Mouse (Mus musculus) kidney, postnatal 36 days (tissue): ENCODE measurements around the gene Enah.

Experiments used
- DNase-seq, 2 experiments: peaks; one replicate each; pipeline ENCODE4 v3.0.0; 2021 to 2022; ENCODE audit warnings: mixed read lengths in 2 of 2

Gene Enah

DNA sequence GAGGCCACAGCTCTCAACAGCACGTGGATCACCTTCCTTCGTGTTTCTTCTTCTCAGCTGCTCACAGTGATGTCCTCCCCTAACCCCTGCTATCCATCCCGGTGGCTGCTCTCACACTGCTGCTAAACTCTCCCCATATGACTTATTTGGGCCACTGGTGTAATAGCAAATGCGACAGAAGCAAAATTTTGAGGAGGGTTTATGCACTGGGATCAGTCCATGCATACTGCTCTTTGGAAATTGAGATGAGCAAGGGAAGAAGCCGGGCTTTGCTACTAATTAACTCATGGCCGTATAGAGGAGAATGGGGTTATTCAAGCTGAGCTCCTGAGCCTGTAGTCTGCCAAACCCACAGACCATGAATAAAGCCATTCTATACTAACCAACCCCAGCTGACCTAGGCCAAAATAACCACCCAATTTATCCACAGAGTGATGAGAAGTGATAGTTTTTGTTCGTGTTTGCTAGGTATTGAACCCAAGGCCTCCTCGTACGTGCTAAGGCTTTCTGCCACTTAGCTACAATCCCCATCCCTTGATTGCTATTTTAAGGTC, 7.7 kb upstream of the Enah start:
- DNase-seq: no peak

- DNase-seq: no peak
Observed at GRCm38 (mm10) chr1:182026821-182027220, 7.0 kb upstream of the Enah start.

- no peak for DNase-seq
Observed at GRCm38 (mm10) chr1:182026120-182026519, 6.3 kb upstream of the Enah start.

GRCm38 (mm10) chr1:182021691-182022299, 2.0 kb upstream of the Enah start:
- DNase-seq: peak; percentile 40 to 55

- DNase-seq: peak; percentile 35 to 45
Observed at GRCm38 (mm10) chr1:182020831-182021460, 1.2 kb upstream of the Enah start.

GRCm38 (mm10) chr1:182019266-182019925, 394 bp downstream of the Enah start:
- peak; percentile 3 to 44 for DNase-seq

DNA sequence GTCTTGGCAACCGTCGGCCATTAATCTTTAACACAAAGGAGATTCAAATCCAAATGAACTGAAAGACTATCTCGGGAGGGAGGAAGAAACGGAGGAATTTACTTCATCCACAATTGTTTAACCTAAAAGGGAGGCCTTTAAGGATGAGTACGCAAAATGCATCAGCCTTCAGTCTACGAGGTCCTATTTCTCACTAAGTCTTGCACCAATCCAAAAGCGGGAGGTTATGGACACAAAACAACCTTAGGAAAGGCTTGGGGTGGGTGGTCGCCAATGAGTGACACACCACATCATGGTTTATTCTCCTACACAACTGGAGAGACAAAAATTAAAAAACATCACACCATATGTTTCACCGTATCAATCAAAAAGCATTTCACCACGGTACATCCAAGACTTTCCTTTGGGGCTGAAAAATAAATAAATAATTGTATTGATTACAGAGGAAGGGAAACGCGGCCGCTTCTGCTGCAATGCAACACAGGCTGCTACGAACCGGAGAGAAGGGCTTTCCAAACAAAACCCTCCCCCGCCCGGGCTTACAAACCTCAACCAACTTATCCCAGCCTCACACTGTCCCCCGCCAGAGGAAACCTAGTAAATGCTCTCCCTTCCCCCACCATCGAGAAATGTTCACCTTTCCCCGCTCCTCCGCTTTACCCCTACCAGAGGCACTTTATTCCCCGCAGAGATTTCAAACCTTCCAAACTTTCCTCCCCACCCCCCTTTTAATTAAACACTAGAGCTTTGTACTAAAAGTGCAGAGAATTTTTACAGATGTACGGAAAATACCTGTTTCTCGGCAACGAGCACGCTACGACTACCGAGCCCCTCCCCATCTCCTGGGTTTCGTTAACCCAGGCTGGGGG, 1.2 kb downstream of the Enah start:
- peak; percentile 35 to 55 for DNase-seq

GRCm38 (mm10) chr1:182005831-182006230, 14.0 kb downstream of the Enah start:
- no peak for DNase-seq

DNA sequence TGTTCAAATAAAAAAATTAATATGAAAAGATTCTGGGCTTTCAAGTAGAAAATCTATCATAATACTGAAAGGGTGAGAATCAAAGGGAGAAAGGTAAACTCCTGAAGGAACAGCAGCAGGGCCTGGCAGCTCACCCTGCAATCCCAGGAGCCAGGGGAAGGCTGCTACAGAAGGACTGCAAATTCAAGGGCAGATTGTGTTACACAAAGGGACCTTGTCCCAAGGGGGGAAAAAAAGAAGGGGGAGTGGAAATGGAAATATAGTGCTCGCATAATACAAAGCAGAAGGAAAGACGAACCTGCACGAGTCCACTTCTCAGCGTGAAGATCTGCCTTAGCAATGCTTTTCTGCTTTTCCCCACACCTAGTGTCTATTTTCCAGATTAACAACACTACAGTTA, 21.1 kb downstream of the Enah start:
- DNase-seq: no peak

GRCm38 (mm10) chr1:181997791-181998190, 22.0 kb downstream of the Enah start:
- peak; percentile 20 to 49 for DNase-seq

- no peak for DNase-seq
Observed at GRCm38 (mm10) chr1:181993597-181993996, 26.2 kb downstream of the Enah start.

DNA sequence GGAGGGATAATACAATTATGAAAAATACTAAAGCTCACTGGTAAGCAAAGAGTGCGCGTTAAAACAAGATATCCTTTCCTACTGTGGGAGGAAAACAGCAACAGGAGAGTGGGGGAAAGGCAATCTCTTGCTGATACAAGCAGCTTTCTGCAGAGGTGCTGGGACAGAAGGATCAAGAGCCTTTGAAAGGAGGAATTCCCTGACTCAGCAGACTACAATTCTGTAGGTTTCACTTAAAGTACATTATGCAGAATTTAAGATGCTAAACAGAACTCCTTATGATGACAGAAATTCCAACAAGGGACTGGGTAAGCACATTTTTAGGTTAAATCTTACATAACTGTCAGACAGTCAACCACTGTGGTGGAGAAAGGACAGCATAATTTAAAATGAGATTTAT, 31.4 kb downstream of the Enah start:
- no peak for DNase-seq

DNA sequence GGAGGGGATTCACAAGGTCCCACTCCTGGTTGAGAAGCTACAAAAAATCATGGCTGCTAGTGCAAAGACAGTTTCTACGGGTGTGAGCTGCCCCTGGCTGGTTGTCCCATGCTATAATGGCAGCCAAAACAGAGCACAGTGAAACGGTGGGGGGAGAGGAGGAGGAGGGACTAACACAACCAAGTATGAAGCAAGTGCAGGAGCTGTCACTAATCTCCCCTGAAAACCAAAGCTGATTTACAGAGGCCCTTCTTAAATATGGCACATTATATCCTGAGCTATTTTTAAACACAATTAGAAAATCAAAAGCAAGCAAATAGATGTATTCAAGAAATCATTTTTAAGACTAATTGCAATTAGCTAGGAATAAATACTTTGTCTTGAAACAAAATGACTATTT, 32.6 kb downstream of the Enah start:
- no peak for DNase-seq

DNA sequence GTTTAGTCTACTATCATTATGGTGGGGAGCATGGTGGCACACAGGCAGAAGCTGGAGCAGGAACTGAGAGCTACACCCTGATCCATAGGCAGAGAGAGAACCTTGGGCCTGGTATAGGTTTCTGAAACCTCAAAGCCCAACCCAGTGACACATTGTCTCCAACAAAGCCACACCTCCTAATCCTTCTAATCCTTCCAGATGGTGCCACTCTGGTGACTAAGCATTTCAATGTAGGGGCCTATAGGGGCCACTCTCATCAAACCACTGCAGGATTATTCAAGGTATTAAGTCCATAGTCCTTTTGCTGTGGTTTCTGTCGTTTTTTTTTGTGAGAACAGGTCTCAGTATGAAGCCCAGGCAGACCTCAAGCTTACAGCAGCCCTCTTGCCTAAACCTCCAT, 33.9 kb downstream of the Enah start:
- DNase-seq: no peak

GRCm38 (mm10) chr1:181984811-181985210, 35.0 kb downstream of the Enah start:
- DNase-seq: no peak

GRCm38 (mm10) chr1:181980017-181980719, 39.6 kb downstream of the Enah start:
- no peak for DNase-seq

GRCm38 (mm10) chr1:181975510-181975909, 44.3 kb downstream of the Enah start:
- no peak for DNase-seq

DNA sequence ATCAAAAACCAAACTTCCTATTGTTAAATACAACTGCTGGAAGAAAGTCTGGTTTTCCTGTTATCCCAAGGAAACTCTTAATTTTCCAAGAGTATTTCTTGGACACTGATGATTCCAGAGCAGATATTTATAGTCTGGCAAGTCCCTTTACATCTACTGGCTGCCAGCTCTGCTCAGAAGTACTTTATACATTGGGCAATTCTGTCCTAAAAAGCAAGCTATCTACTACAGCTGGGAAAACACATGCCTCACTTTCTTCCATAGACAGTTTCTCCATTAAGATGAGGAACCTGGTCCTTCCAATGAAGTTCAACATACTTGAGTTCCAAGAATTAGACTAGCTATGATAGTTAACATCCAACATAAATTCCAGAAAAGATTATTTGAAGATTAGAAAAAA, 44.9 kb downstream of the Enah start:
- DNase-seq: no peak

GRCm38 (mm10) chr1:181965277-181965676, 54.5 kb downstream of the Enah start:
- no peak for DNase-seq

- DNase-seq: no peak
Observed at GRCm38 (mm10) chr1:181963827-181964226, 56.0 kb downstream of the Enah start.

- no peak for DNase-seq
Observed at GRCm38 (mm10) chr1:181963351-181963750, 56.4 kb downstream of the Enah start.

- DNase-seq: no peak
Observed at GRCm38 (mm10) chr1:181960383-181960782, 59.4 kb downstream of the Enah start.
